Mouse (Mus musculus) forebrain, embryonic 10.5 days (tissue): ENCODE measurements at regions not wholly inside any gene's neighbourhood (a gene's known extent, or its start where the extent isn't known, plus 50 kb on each side); places are given as distances from the start of the nearest gene placed in this dataset.
"Not testable (repeated sequence)": the region's sequence is repeated elsewhere in the genome, so short reads cannot be mapped to it uniquely, and the experiment has no call there.

Source experiments
- DNase-seq: peaks from one replicate; pipeline ENCODE4 v3.0.0-alpha.2; 2017; ENCODE audit warnings: low spot score; ENCODE audit errors: extremely low spot score
- H3K27ac ChIP-seq: fragments of 300-500 bp; sonication (generic); 2 replicates; pipeline ENCODE4 v1.5.1; 2016; ENCODE audit warnings: mild to moderate bottlenecking
- H3K27me3 ChIP-seq: fragments of 300-500 bp; sonication (generic); 2 replicates; pipeline ENCODE4 v1.6.1; 2016; ENCODE audit warnings: mild to moderate bottlenecking; ENCODE audit not compliant: poor library complexity, severe bottlenecking
- H3K36me3 ChIP-seq: fragments of 300-500 bp; sonication (generic); replicated peaks from 2 replicates; pipeline ENCODE4 v1.6.1; 2016; ENCODE audit warnings: mild to moderate bottlenecking, moderate library complexity
- H3K4me1 ChIP-seq: fragments of 300-500 bp; sonication (generic); 2 replicates; pipeline ENCODE4 v1.6.1; 2016
- H3K4me3 ChIP-seq: fragments of 300-500 bp; sonication (generic); 2 replicates; pipeline ENCODE4 v1.5.1; 2016; ENCODE audit warnings: mild to moderate bottlenecking, moderate library complexity
- H3K9me3 ChIP-seq: fragments of 300-500 bp; sonication (generic); 2 replicates; pipeline ENCODE4 v1.6.1; 2016; ENCODE audit warnings: mild to moderate bottlenecking, moderate library complexity
- WGBS: fragments of 180-500 bp; shearing (Covaris S2); methylation state at CpG from one replicate; pipeline ENCODE4 v1.1.7; 2016; 5-methylcytosine and 5-hydroxymethylcytosine counted together

DNA sequence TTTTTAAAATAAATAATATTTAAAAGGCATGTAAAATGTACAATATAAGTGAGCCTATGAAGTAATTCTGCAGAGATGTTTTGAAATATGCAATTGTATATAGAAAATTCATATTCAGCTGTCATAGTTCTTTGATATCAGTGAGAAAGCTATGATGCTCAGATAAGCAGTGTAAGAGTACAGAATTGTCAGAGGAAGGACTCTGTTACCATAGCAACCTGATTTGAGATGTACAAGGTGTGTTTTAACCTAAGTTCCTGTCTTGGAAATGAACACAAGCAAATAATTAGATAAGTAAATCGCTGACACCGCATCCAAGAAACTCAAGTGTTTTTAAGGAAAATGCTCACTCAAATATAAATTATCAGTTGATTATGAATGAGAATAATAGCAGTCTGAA lies 271.8 kb downstream of the Gabrg2 start:
- 94% methylated on average over 2 of the region's 2 CpGs for WGBS
- no peak for DNase-seq
- Histone ChIP-seq H3K4me1 (no peaks in the 10 kb centered on the region), H3K27me3 (no peaks in the 10 kb centered on the region), H3K36me3 (no peaks in the 10 kb centered on the region), H3K4me3 (no peak overlapping the region), H3K27ac (no peak overlapping the region), H3K9me3 (no peaks in the 10 kb centered on the region)

- Histone ChIP-seq H3K4me1 (no peaks in the 10 kb centered on the region), H3K9me3 (no peaks in the 10 kb centered on the region), H3K36me3 (no peaks in the 10 kb centered on the region), H3K27ac (no peak overlapping the region), H3K27me3 (no peaks in the 10 kb centered on the region), H3K4me3 (no peak overlapping the region)
- 100% methylated on average over 1 of the region's 1 CpGs for WGBS
- no peak for DNase-seq
These were observed 284.0 kb downstream of the Gabrg2 start for GRCm38 (mm10) chr11:41716616-41717015.

GRCm38 (mm10) chr11:41690682-41691081 lies 310.0 kb downstream of the Gabrg2 start:
- 87% methylated on average over 3 of the region's 3 CpGs for WGBS
- Histone ChIP-seq H3K36me3 (no peaks in the 10 kb centered on the region), H3K27ac (no peak overlapping the region), H3K9me3 (no peaks in the 10 kb centered on the region), H3K27me3 (no peaks in the 10 kb centered on the region), H3K4me3 (no peak overlapping the region), H3K4me1 (no peaks in the 10 kb centered on the region)
- DNase-seq = no peak

DNA sequence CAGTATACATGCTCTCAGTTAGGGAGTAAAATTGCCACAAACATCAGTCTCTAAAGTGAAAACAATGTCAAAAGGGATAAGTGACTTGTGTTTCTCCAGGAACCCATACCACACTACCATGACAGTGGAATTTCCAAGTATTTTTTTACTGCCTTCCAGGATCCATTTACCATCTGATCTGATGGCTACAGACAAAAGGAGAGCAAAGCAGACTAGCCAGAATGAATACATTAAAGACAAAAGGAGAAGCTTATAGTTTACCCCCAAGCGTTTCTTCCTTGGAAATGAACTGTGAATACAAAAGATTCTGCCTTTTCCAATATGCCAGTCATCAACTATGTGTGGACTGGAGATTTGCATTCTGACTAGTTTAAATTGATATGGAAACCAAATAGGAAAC lies 317.7 kb downstream of the Gabrg2 start:
- peaks cover 6% of the 10 kb centered on the region; the same call in 1 of the 2 replicates for H3K4me1 ChIP-seq

GRCm38 (mm10) chr11:41652566-41652965 lies 348.1 kb downstream of the Gabrg2 start:
- DNase-seq = no peak
- no peaks in the 10 kb centered on the region for H3K9me3 ChIP-seq
- no peak overlapping the region for H3K4me3 ChIP-seq
- no peak overlapping the region for H3K27ac ChIP-seq
- H3K4me1 ChIP-seq = no peaks in the 10 kb centered on the region
- 76% methylated on average over 1 of the region's 1 CpGs for WGBS
- H3K36me3 ChIP-seq = no peaks in the 10 kb centered on the region
- no peaks in the 10 kb centered on the region for H3K27me3 ChIP-seq

More for the DNA sequence above, 317.7 kb downstream of the Gabrg2 start:
- Histone ChIP-seq H3K4me3 (no peak overlapping the region), H3K27ac (no peak overlapping the region), H3K9me3 (no peaks in the 10 kb centered on the region), H3K36me3 (no peaks in the 10 kb centered on the region), H3K27me3 (no peaks in the 10 kb centered on the region)
- 47% methylated on average over 1 of the region's 1 CpGs for WGBS
- no peak for DNase-seq

GRCm38 (mm10) chr11:41645502-41645891 lies 355.2 kb downstream of the Gabrg2 start:
- no peaks in the 10 kb centered on the region for H3K36me3 ChIP-seq
- H3K4me3 ChIP-seq = no peak overlapping the region
- no peaks in the 10 kb centered on the region for H3K27me3 ChIP-seq
- no peaks in the 10 kb centered on the region for H3K9me3 ChIP-seq
- peaks cover 14% of the 10 kb centered on the region for H3K4me1 ChIP-seq
- H3K27ac ChIP-seq = no peak overlapping the region
- no peak for DNase-seq
- 40% methylated on average over 4 of the region's 4 CpGs for WGBS

GRCm38 (mm10) chr11:41644725-41645501 lies 355.7 kb downstream of the Gabrg2 start:
- peaks cover 14% of the 10 kb centered on the region for H3K4me1 ChIP-seq
- peak; percentile 18 for DNase-seq
- no peak overlapping the region for H3K4me3 ChIP-seq
- no peaks in the 10 kb centered on the region for H3K36me3 ChIP-seq
- no peaks in the 10 kb centered on the region for H3K27me3 ChIP-seq
- no peak overlapping the region for H3K27ac ChIP-seq
- no peaks in the 10 kb centered on the region for H3K9me3 ChIP-seq
- WGBS = 41% methylated on average over 7 of the region's 7 CpGs

DNA sequence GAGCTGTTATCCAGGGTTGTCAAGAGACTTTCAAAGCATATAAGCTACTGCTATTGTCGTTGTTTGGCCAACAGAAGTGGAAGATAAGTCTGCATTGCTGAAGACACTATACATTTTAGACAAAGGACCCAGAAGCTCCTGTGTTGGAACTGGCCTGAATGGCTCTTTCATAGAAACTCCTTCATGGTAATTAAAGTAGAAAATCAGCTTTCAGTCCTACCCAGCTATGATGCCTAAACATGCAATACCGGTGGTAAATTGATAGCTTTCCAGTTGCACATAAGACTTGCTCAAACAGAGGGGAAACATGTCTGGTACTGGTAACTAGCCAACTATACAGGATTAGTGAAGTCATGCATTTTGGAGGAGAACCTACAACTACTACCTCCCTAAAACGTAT lies 356.6 kb downstream of the Gabrg2 start:
- peaks cover 14% of the 10 kb centered on the region for H3K4me1 ChIP-seq
- 64% methylated on average over 3 of the region's 3 CpGs for WGBS
- no peak overlapping the region for H3K4me3 ChIP-seq
- no peak overlapping the region for H3K27ac ChIP-seq
- DNase-seq = no peak
- no peaks in the 10 kb centered on the region for H3K27me3 ChIP-seq
- no peaks in the 10 kb centered on the region for H3K9me3 ChIP-seq
- H3K36me3 ChIP-seq = no peaks in the 10 kb centered on the region

GRCm38 (mm10) chr11:41599006-41599405 lies 401.7 kb downstream of the Gabrg2 start:
- 89% methylated on average over 1 of the region's 1 CpGs for WGBS
- H3K27ac ChIP-seq = no peak overlapping the region

GRCm38 (mm10) chr11:41598431-41598830 lies 402.2 kb downstream of the Gabrg2 start:
- 84% methylated on average over 6 of the region's 6 CpGs for WGBS
- H3K9me3 ChIP-seq = no peaks in the 10 kb centered on the region
- no peak for DNase-seq
- H3K36me3 ChIP-seq = no peaks in the 10 kb centered on the region
- H3K4me1 ChIP-seq = no peaks in the 10 kb centered on the region
- H3K4me3 ChIP-seq = no peak overlapping the region
- H3K27me3 ChIP-seq = no peaks in the 10 kb centered on the region
- H3K27ac ChIP-seq = no peak overlapping the region

More at GRCm38 (mm10) chr11:41599006-41599405, 401.7 kb downstream of the Gabrg2 start:
- Histone ChIP-seq H3K27me3 (no peaks in the 10 kb centered on the region), H3K4me3 (no peak overlapping the region), H3K4me1 (no peaks in the 10 kb centered on the region), H3K36me3 (no peaks in the 10 kb centered on the region), H3K9me3 (no peaks in the 10 kb centered on the region)
- DNase-seq = no peak

DNA sequence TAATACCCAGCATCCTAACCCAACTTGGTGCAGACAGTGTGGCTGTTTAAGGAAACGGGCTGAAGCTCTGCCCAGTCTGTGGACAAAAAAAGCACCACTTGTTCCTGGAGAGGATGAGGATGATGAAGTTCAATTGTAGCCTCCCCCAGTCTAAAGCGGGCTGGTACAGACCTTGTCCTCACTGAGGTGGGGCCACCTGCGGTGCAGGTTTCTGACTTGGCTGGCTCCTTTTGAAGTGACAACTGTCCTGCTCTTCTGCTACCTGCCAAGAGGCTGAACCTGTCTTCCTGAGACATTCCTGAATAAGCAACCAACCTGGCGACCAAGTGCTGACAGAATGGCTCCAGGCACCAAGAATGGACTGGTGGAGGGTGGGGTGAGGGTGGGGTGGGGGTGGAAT lies 409.2 kb downstream of the Gabrg2 start:
- not testable (repeated sequence) for DNase-seq, H3K27ac ChIP-seq, H3K9me3 ChIP-seq, H3K27me3 ChIP-seq, H3K4me3 ChIP-seq, H3K36me3 ChIP-seq, H3K4me1 ChIP-seq
- 76% methylated on average over 4 of the region's 4 CpGs for WGBS
